Mouse (Mus musculus): ENCODE data around the gene Mrpl49. TPM values are rescaled to one million over a fixed set of nuclear protein-coding genes. Genes with fewer than 3 reads are reported as not detected.

Mrpl49 gene
- total RNA-seq, 2 experiments from 2014 or later, result 42.2 to 47.2 TPM

DNA sequence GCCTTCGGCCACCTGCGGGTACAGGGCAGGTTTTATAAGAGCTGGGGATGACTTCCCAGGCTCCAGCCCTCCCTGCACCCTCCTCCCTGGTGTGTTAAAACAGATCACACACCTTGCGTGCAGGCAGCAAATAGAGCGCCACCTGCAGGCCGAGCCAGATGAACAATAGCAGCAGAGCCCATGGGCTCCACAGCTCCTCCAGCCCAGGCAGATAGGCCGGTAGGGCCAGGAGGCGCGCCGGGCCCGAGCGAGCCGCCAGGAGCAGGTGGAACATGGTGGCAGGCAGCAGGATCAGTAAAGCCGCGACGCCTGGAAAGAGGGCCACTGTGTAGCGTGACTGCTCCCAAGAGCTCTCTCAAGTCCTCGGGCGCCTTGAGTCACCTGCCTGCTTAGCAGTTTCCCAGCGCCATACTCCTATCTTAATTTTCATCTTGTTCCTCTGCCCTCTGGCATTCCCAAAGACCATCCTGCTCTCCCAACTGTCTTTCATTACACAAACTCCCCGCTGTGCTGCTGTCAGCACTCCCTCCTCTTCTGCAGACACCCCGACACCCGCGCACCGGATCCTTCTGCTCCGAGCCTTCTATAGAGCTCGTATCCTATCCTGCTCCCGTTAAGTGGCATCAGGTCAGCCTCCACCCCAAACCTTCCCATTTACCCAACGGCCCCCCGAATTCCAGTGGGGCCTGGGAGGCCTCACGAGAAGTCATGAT, 9.6 kb upstream of the Mrpl49 start:
- peak; percentile 70 to 80 for DNase-seq

DNA sequence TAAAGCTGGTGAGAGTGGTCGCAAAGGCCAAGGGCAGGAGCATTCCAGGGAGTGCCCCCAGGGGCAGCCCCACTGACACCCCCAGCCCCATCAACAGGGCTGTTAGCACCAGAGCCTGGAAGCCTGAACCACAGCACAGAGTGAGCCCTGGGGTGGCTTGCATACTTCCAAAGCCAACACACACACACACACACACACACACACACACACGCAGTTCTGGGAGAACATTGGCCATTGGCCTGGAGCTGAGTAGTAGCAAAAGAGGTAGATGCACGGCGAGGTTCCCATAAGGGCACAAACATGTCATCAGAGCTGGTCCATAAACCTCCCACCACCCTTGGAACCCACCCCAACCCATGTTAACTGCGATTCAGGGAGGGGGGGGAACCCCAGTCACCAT, 9.0 kb upstream of the Mrpl49 start:
- no peak for DNase-seq

DNA sequence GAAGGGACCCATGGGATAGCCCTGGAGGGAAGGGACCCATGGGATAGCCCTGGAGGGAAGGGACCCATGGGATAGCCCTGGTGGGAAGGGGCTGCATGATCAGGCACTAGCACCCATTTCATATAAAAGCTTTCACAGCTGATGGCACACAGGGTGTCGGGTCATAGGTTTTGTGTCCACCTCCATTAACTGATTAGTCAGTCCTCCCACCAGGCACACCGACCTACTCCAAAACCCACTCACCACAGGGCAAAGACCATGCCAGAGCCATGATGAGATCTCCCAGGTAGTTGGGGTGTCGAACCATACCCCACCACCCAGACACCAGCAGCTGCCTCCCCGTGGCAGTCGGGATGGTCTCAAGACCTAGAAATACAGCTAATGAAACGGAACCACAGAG, 5.5 kb upstream of the Mrpl49 start:
- DNase-seq, result no peak

DNA sequence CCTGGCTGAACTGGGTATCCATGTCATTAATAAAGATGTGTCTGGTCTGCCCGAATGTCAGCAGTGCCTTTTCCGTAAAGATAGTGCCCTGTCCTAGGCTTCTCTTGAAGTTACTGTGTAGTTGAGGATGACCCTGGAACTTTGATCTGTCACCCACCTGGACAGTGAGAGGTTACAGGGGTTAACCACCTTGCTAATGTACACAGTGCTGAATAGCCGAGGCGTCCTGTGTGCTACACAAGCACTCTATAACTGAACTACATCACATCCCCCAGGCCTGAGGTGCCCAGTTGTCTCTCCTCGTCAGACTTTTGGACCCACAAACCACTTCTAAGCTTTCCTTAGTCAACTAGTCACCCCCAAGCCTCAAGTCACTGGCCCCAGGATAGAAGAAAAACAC, 4.8 kb upstream of the Mrpl49 start:
- no peak for DNase-seq

DNA sequence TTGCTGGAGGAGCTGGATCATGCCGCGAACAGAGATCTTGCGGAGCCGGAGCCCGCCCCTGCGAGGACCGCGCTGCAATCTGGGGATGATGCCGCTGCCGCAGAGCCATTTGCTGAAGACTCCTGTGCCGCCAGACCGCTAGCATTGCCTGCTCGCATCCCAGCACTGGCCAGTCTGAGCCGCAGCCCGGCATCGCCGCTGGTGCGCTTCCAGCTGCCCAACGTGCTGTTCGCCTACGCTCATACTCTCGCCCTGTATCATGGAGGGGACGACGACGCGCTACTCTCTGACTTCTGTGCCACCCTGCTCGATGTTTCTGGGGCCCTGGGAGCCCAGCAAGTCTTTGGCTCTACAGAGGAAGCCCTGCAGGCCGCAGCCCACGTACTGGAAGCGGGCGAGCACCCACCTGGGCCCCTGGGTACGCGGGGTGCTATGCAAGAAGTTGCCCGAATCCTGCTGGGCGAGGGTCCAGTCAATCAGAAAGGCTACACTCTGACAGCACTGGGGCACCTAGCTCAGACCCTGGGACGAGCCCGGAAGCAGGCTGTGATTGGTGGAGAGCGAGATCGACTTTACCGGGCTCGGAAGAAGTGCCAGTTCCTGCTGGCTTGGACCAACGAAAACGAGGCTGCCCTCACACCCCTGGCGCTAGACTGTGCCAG, 4.2 kb upstream of the Mrpl49 start:
- DNase-seq, result no peak

DNA sequence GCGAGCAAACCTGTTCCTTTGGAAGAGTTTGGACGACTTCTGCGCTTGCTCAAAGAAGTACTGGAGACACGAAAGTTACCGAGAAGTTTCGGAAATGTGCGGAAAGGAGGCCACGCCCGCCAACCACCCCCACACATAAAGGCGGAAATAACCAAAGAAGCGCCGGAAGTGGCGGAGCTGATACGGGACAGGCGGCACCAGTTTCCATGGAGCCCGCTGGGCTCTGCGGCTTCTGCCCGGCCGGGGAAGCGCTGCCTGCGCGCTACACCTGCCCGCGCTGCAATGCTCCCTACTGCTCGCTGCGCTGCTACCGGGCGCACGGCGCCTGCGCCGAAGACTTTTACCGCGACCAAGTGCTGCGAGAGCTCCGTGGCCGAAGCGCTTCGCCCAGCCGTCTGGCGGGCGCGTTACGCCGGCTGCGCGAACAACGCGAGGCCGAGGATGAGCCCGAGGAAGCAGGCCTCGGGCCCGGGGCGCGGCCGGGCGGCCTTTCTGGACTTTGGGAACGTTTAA, 3.5 kb upstream of the Mrpl49 start, which contains the start of gene Znhit2:
Gene Znhit2, plus strand, starts transcription at position 172 of the 513 bp plus-strand sequence.
- peak; percentile 97 for DNase-seq

DNA sequence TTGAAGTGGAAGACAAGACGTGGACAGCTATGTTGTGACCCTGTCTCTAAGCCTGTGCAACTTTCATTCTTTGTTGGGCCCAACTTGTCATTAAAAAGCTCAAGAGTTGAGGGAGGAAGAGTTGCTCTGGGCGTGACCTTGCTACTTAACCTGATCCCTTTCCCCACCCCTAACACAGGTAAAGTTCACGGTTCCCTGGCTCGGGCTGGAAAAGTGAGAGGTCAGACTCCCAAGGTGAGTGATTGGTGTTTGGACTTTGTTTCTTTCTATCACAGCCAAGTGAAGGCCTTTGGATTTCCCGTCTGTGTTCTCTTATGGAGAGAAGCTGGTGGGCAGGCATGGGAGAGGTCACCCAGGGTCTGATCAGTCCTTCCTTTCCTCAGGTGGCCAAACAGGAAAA, 1.4 kb upstream of the Mrpl49 start:
- no peak for DNase-seq

DNA sequence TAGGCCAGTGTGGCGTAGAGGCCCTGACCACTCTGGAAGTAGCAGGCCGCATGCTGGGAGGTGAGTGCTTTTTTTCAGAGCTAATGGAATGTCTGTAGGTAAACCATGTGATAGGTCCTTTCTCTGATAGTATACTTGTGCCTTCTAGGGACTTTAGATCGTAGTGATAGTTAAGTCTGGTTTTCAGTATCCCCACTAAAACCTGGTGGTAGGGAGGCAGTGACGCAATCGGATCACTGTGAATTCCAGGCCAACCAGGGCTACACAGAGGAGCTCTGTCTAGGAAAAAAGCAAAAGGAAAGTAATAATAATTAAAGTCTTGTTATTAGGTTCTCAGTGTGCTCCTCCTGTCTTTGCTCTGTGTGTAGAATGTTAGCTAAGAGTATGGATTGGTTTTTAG, 928 bp upstream of the Mrpl49 start:
- no peak for DNase-seq

DNA sequence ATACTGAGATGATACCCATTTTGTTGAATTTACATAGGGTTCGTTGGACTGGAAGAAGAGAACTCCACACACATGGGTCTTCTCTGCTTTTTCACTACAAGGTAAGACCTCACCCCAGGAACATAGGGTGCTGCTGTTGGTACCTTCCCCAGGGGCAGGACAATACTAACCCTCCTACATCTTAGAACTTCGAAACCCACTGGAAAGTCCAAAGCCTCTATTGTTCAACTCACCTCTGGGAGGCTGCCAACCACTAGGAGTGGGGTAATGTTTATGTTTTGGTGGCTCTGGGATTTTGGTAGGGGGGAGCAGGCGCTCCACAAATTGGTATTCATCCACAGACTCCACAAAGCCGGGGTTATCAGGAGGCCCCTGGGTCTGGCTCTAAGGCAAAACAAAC, 889 bp downstream of the Mrpl49 start:
- DNase-seq, result no peak

DNA sequence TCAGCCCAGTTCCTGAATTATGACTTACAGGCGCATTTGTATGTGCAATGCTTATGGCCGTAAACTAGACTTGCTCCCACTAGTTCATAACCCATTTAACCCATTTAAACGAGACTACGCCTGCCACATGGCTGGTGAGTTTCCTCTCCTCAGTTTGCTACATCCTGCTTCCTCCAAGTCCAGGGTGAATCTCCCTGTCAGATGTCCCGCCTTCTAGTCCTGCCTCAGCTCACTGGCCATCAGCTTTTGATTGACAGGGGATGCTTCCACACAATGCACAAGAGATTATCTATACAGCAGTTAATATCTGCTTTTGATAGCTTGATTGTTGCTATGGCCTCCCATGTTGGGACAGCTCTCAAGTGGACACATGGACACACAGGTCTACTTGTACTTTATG, 3.3 kb downstream of the Mrpl49 start:
- peak in 1 of 2 experiments; percentile 6 for DNase-seq

DNA sequence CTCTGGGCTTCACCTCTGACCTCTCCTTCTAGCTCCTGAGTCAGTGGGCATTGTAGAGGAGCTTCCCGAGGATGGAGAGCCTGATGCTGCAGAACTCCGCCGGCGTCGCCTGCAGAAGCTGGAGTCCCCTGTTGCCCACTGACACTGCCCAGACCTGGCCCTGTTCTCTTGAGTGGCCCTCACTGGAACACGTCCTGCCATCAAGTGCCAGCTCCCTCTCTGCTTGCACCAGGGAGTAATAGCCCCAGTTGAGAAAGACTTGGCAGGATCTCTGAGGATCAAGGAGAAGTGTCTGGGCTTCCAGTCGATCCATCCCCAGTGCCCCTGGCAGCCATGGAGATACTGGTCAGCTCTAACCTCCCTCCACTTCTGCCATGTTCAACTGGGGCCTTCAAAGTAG, 5.1 kb downstream of the Mrpl49 start:
- DNase-seq, result peak in 1 of 2 experiments; percentile 7

DNA sequence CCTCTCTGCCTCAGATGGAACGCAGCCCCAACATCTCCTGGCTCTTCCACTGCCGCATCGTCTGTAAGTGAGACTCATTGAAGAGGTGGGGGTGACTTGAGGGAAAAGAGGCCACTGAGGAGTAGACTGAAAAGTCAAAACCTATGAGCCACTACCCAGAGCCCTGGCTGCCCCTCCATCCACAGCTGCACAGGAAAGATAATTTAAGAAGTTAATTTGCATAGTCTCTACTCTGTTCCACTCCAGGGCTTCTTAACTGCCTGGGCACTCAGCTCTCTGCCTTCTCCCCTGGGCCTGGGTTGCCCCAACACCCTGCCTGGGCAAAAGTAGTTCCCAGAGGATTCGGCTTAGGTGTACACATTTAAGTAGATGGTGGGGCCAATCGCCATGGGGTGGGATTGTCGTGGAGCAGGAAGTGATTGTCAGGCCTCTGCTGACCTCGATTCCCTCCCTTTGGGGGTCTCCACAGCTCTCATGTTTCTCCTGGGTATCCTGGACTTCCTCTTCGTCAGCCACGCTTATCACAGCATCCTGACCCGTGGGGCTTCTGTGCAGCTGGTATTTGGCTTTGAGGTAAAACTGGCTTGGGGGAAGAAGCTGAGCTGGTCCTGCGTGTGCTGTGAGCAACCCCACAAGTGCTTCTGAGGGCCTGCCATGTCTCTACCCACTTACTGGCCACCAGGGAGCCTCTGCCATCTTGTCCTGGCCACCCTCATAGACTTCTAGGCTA, 8.7 kb downstream of the Mrpl49 start:
- DNase-seq, result peak in 1 of 2 experiments; percentile 7

DNA sequence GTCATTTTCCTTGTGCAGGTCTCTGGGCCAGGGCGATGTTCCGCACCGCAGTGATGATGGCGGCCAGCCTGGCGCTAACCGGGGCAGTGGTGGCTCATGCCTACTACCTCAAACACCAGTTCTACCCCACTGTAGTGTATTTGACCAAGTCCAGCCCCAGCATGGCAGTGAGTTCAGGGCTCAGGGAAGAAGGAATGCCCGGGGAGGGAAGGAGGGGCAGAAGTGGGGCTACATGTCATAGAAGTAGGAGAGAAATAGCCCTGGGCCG, 9.8 kb downstream of the Mrpl49 start:
- DNase-seq, result peak in 1 of 2 experiments; percentile 6

DNA sequence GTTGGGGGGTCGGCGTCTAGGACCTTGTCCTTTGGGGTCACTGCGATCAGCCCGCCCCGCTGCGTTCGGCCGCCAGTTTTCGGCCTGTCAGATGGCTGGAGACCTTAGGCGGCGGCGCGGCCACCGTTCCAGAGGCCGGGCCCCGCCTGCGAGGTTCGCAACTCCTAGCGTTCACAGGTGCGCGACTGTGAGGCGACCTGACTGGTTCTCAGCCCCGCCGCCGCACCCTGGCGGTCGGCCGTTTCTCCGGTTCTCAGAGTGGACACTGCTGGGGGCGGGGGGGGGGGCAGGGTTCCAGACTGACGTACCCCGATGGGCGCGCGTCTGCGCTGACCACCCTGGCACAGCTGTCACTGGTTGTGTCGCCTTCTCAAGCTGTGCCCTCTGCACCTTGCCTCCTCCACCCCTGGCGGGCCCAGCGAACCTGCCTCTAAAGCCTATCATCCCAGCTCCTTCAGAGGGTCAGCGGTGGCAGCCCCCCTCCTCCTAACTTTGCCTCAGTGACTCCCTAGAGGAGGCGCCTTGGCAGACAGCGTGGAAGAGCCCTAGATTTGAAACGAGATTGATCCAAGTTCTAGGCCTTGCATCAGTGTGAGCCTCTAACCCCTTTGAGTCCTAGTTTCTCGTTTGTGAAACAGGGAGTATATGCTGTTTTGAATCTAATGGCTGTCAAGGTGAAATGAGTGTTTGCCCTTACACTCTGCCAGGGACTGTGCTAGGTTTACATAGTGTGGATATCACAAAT, 10.3 kb downstream of the Mrpl49 start:
- DNase-seq, result peak in 1 of 2 experiments; percentile 29

DNA sequence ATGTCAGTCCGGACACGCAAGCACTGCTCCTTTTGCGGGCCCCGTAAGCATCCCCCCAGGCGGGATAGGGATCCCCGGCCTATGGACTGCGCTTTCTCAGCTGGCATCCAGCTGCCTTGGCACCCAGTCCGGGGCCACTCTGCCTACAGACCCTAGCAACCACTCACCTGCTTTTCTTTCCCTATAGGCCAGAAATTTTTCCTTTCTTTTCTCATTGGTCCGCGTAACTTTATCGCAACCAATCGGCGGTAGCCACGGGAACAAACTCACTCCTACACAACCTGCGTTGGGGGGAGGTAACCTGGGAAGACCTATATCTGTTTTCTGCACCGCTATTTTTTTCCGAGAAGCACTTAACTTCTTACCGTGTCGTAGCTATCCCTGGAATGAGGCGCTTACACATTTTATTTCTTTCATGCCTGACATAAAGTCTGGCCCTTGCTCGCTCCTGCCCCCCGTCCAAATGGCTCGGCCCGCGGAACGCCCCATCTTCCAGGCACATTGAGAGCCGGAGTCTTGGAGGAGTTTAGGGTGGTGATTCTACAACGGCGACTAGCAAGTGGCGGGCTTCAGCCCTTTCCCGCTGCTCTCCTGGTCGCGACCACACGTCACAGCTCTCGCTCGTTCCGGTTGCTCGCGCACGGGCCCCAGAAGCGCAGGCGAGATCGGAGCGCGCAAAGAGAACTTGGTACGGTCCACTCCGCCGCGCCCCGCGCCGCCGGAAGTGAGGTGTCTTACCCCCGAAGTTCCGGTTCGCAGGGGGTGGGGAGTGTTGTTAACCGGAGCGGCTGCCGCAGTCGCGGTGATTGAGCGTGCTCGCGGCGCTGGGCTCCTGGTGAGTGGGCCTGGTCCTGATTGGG, 11.1 kb downstream of the Mrpl49 start, which contains the start of gene Syvn1:
Gene Syvn1, plus strand, starts transcription at position 283 of the 860 bp plus-strand sequence.
- peak; percentile 95 to 96 for DNase-seq

DNA sequence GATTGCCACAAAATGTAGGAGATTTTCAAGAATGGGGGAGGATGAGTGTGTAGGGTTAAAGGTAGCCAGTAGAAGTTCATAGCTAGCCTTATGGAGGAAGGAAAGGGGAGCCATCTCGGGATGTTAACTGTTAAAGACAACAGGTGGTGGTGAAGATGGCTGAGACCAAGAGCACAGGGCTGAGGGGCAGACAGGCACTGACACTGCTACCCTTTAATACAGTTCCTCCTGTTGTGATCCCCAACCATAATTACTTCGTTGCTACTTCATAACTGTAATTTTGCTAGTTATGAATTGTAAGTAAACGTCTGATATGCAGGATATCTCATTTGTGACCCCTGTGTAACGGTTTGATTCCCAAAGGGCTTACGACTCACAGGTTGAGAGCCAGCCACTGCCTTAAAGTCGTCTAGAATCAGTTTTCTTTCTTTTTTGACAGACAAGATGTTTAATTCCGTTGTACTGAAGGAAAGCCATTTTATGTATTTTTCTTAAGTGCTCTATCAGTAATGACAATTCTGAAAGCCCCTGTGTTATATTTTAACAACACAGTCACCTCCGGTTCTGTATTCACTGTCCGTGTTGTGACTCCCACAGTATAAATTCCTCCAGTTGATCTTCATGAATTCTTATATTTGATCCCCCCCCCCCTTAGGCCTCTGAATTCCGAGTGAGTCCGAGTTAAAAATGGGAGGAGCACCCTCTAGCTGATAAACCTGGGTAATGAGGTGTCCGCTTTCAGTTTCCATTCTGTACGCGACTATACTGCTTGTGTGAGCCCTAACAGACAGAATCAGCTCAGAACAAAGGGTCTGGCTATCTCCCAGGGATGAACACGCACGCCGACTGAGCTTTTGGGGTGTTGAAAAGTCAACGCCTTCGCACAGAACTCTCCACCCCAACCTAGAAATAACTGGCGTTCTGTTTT, 12.0 kb downstream of the Mrpl49 start:
- DNase-seq, result no peak

DNA sequence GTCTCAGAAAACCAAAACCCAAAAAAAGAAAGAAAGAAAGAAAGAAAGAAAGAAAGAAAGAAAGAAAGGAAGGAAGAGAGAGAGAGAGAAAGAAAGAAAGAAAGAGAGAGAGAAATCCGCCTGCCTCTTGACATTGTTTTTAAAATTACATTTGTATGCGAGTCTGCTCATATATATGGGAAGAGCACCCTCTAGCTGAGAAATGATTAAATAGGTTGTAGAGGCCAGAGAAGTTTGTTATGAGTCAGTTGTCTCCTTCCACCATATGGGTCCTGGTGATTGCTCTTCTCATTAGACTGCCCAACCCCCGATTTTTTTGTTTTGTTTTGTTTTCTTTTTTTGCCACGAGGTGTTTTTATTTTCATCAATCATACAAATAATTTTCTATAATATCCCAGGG, 13.5 kb downstream of the Mrpl49 start:
- DNase-seq, result peak in 1 of 2 experiments; percentile 11

DNA sequence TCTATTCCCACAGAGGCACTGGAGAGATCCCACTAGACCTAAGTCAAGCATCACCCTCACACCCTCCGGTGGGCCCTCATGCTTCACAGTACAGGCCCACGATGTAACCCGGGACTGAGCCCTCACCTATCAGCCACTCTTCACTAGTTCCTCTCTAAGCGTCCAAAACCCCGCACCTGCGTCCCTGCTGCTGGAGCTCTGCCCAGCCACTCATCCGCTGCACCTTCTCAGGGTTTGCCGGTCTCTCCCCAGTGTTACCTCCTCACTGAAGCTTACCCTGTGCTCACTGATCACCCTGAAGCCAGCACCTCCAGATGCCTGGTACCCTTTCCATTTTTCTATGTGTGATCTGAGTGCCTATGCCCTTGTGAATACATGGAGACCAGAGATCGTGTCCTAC, 15.3 kb downstream of the Mrpl49 start:
- DNase-seq, result no peak

DNA sequence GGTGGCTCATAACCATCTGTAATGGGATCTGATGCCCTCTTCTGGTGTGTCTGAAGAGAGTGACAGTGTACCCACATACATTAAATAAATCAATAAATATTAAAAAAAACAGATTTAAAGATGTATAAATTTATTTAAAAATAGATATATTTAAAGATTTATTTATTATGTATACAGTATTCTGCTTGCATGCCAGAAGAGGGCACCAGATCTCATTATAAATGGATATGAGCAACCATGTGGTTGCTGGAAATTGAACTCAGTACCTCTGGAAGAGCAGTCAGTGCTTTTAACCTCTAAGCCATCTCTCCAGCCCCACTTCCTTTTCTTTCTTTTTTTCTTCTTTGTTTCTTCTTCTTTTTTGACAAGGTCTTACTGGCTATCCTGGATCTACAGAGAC, 17.6 kb downstream of the Mrpl49 start:
- DNase-seq, result no peak

DNA sequence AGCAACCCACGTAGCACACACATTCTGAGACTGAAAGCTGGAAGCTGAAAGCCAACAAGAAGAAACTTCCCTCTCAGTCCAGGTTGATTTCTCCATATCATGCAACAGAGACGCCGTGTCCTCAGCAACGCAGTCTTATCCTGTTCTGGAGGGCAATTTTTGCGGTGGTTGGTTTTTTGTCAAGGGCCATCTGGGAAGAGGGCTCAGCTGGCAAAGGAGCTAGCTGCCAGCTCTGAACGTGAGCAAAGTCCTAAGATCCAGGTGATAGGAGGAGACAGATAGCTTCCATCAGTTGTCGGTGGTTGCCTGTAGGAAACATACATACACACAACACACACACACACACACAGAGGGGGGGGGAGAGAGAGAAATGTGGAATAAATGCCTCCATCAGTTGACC, 19.3 kb downstream of the Mrpl49 start:
- no peak for DNase-seq
